Mouse (Mus musculus) heart, embryonic 10.5 days (tissue): ENCODE results near the gene Stc2. TPM values are rescaled to one million over a fixed set of nuclear protein-coding genes. Genes with fewer than 3 reads are reported as not detected.

Source experiments
- DNase-seq: peaks from one replicate; pipeline ENCODE4 v3.0.0-alpha.2; 2017; ENCODE audit warnings: low spot score
- H3K27ac ChIP-seq: fragments of 300-500 bp; sonication (generic); 2 replicates; pipeline ENCODE4 v1.5.1; 2016; ENCODE audit warnings: mild to moderate bottlenecking
- H3K27me3 ChIP-seq: fragments of 300-500 bp; sonication (generic); 2 replicates; pipeline ENCODE4 v1.6.1; 2016; ENCODE audit warnings: mild to moderate bottlenecking; ENCODE audit not compliant: poor library complexity, insufficient read depth, severe bottlenecking
- H3K36me3 ChIP-seq: fragments of 300-500 bp; sonication (generic); 2 replicates; pipeline ENCODE4 v1.6.1; 2016; ENCODE audit warnings: mild to moderate bottlenecking, moderate library complexity
- H3K4me1 ChIP-seq: fragments of 300-500 bp; sonication (generic); 2 replicates; pipeline ENCODE4 v1.6.1; 2016; ENCODE audit warnings: mild to moderate bottlenecking
- H3K4me3 ChIP-seq: fragments of 300-500 bp; sonication (generic); 2 replicates; pipeline ENCODE4 v1.5.1; 2016; ENCODE audit warnings: mild to moderate bottlenecking, moderate library complexity
- H3K9me3 ChIP-seq: fragments of 300-500 bp; sonication (generic); 2 replicates; pipeline ENCODE4 v1.6.1; 2016; ENCODE audit warnings: mild to moderate bottlenecking, moderate library complexity
- WGBS: fragments of 180-500 bp; shearing (Covaris S2); methylation state at CpG from one replicate; pipeline ENCODE4 v1.1.7; 2016; 5-methylcytosine and 5-hydroxymethylcytosine counted together
- polyA plus RNA-seq: library from polyadenylated mRNA; unstranded; fragments of >200 nt; fragmentation: Nextera tagmentation; extraction: Ambion mirVana; gene quantifications from 2 replicates; pipeline ENCODE4 v1.2.1, GENCODE M21; 2016

Stc2 gene
- polyA plus RNA-seq, 1 experiment from 2014 or later: 2.1 TPM

- Histone ChIP-seq H3K4me1 (no peaks in the 10 kb centered on the region; the same call in 1 of the 2 replicates), H3K9me3 (no peaks in the 10 kb centered on the region), H3K4me3 (no peak overlapping the region), H3K27ac (no peak overlapping the region), H3K36me3 (0 out of 2 replicates have a peak, but pooled peaks cover 2% of the 10 kb centered on the region), H3K27me3 (peaks cover 9% of the 10 kb centered on the region; the same call in 1 of the 2 replicates)
- WGBS: 59% methylated on average over 3 of the region's 3 CpGs
- DNase-seq: no peak
These were observed 7.5 kb downstream of the Stc2 start for GRCm38 (mm10) chr11:31362330-31362729.

GRCm38 (mm10) chr11:31361047-31361446, 8.8 kb downstream of the Stc2 start:
- Histone ChIP-seq H3K4me3 (no peak overlapping the region), H3K9me3 (no peaks in the 10 kb centered on the region), H3K36me3 (0 out of 2 replicates have a peak, but pooled peaks cover 2% of the 10 kb centered on the region), H3K27me3 (no peaks in the 10 kb centered on the region; the same call in 1 of the 2 replicates), H3K27ac (no peak overlapping the region), H3K4me1 (no peaks in the 10 kb centered on the region; the same call in 1 of the 2 replicates)
- WGBS: 92% methylated on average over 4 of the region's 4 CpGs
- DNase-seq: no peak

- H3K4me3 ChIP-seq: no peak overlapping the region
- H3K36me3 ChIP-seq: no peaks in the 10 kb centered on the region
- H3K27ac ChIP-seq: no peak overlapping the region
- 70% methylated on average over 6 of the region's 6 CpGs for WGBS
- no peak for DNase-seq
- H3K4me1 ChIP-seq: no peaks in the 10 kb centered on the region; the same call in 1 of the 2 replicates
- H3K27me3 ChIP-seq: no peaks in the 10 kb centered on the region
- no peaks in the 10 kb centered on the region for H3K9me3 ChIP-seq
These were observed 10.5 kb downstream of the Stc2 start for GRCm38 (mm10) chr11:31359283-31359902.

GRCm38 (mm10) chr11:31358453-31358852, 11.4 kb downstream of the Stc2 start:
- no peak for DNase-seq
- H3K27me3 ChIP-seq: no peaks in the 10 kb centered on the region
- H3K27ac ChIP-seq: no peak overlapping the region
- H3K4me1 ChIP-seq: no peaks in the 10 kb centered on the region; the same call in 1 of the 2 replicates
- no peaks in the 10 kb centered on the region for H3K9me3 ChIP-seq
- no peaks in the 10 kb centered on the region for H3K36me3 ChIP-seq
- 83% methylated on average over 5 of the region's 5 CpGs for WGBS
- no peak overlapping the region for H3K4me3 ChIP-seq

- H3K4me1 ChIP-seq: no peaks in the 10 kb centered on the region
- no peaks in the 10 kb centered on the region for H3K36me3 ChIP-seq
- no peak overlapping the region for H3K4me3 ChIP-seq
- H3K27me3 ChIP-seq: no peaks in the 10 kb centered on the region
- DNase-seq: peak; percentile 66
- H3K27ac ChIP-seq: no peak overlapping the region
- H3K9me3 ChIP-seq: no peaks in the 10 kb centered on the region
These were observed 13.0 kb downstream of the Stc2 start for GRCm38 (mm10) chr11:31356866-31357265.

- Histone ChIP-seq H3K4me1 (no peaks in the 10 kb centered on the region), H3K9me3 (no peaks in the 10 kb centered on the region), H3K27me3 (no peaks in the 10 kb centered on the region), H3K27ac (no peak overlapping the region), H3K36me3 (no peaks in the 10 kb centered on the region), H3K4me3 (no peak overlapping the region)
- 66% methylated on average over 1 of the region's 1 CpGs for WGBS
- DNase-seq: no peak
These were observed 14.1 kb downstream of the Stc2 start for GRCm38 (mm10) chr11:31355737-31356136.

GRCm38 (mm10) chr11:31354514-31354913, 15.4 kb downstream of the Stc2 start:
- no peak for DNase-seq
- Histone ChIP-seq H3K27ac (no peak overlapping the region), H3K27me3 (no peaks in the 10 kb centered on the region), H3K36me3 (no peaks in the 10 kb centered on the region), H3K9me3 (no peaks in the 10 kb centered on the region), H3K4me3 (no peak overlapping the region), H3K4me1 (no peaks in the 10 kb centered on the region)
- WGBS: 88% methylated on average over 1 of the region's 1 CpGs

Other genes starting within 250 kb of the Stc2 start
- gene Gm17332, start 187.6 kb downstream of the Stc2 start, polyA plus RNA-seq: not detected in 2 replicates